Mouse (Mus musculus): ENCODE results near the gene Gm49368. TPM values are rescaled to one million over a fixed set of nuclear protein-coding genes. Genes with fewer than 3 reads are reported as not detected.

Gene Gm49368
- polyA plus RNA-seq, 1 experiment from 2014 or later = not detected

DNA sequence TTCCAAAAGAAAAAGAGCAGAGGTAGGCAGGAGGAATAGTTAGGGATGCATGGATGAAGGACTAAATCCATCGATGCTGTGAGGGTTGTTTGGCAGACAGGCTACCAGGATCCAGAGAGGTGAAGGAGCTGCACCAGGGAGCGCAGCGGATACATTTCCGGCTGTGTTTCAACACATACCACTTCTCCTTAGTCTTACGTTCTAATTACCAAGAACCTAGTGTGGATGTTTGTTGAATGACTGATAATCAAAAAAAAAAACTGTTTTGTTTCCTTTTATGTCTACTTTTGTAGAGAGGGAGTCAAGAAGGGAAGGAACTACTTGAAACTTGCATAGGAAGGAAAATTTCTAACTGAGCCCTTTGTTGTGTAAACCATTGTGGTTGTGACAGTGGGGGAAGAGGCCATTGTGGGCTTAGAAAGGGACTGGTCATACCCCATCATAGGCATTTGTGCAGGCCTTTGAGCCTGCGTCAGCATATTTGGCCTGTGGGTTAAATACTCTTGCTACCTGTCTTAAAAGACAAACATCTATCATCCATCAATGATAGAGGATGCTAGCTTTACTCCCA is 813 bp downstream of the Gm49368 start:
- WGBS = 81% methylated on average over 6 of the region's 6 CpGs
- ATAC-seq = no peak

GRCm38 (mm10) chr7:128065547-128065946 is 3.1 kb downstream of the Gm49368 start:
- WGBS = 76% methylated on average over 5 of the region's 5 CpGs

More for the DNA sequence above, 813 bp downstream of the Gm49368 start:
- no peaks in the 10 kb centered on the region for H3K4me1 ChIP-seq (replicated peaks)
- H3K4me2 ChIP-seq (replicated peaks) = no peak overlapping the region
- H3K4me3 ChIP-seq (replicated peaks) = no peak overlapping the region
- H3K9ac ChIP-seq = no peak overlapping the region
- H3K36me3 ChIP-seq = no peaks in the 10 kb centered on the region
- H3K9me3 ChIP-seq = no peaks in the 10 kb centered on the region
- H3K27ac ChIP-seq = no peak overlapping the region
- H3K27me3 ChIP-seq (replicated peaks) = no peaks in the 10 kb centered on the region

DNA sequence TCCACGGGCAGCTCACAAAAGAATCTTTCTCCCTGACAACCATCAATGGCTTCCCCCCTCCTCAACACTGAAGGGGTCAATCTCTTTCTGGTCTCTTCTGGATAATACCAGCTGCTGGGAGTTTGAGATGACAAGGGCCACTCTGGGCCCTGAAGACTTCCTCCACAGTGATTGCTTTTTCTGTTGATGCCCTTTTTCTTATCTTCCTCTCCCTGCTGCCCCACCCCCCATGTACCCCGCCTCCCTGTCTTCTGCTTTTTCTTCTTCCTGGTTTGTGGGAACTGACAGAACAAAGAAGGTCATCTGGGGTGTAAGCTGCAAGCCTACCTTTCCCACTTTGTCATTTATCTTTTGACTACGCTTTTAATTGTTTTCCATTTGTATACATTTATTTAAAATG is 5.4 kb downstream of the Gm49368 start:
- Histone ChIP-seq H3K4me1 (replicated peaks) (0 out of 2 replicates have a peak, but pooled peaks cover 3% of the 10 kb centered on the region), H3K27ac (no peak overlapping the region), H3K4me3 (replicated peaks) (no peak overlapping the region), H3K27me3 (replicated peaks) (no peaks in the 10 kb centered on the region), H3K4me2 (replicated peaks) (no peak overlapping the region), H3K36me3 (no peaks in the 10 kb centered on the region), H3K9ac (no peak overlapping the region), H3K9me3 (no peaks in the 10 kb centered on the region)
- ATAC-seq = no peak
- 48% methylated on average over 3 of the region's 3 CpGs for WGBS

More at GRCm38 (mm10) chr7:128065547-128065946, 3.1 kb downstream of the Gm49368 start:
- H3K4me3 ChIP-seq (replicated peaks) = no peak overlapping the region
- H3K4me1 ChIP-seq (replicated peaks) = 0 out of 2 replicates have a peak, but pooled peaks cover 3% of the 10 kb centered on the region
- H3K9ac ChIP-seq = no peak overlapping the region
- H3K9me3 ChIP-seq = no peaks in the 10 kb centered on the region
- no peak for ATAC-seq
- H3K27me3 ChIP-seq (replicated peaks) = no peaks in the 10 kb centered on the region
- no peaks in the 10 kb centered on the region for H3K36me3 ChIP-seq
- H3K27ac ChIP-seq = no peak overlapping the region
- H3K4me2 ChIP-seq (replicated peaks) = no peak overlapping the region

GRCm38 (mm10) chr7:128069844-128070243 is 7.4 kb downstream of the Gm49368 start:
- Histone ChIP-seq H3K4me1 (replicated peaks) (0 out of 2 replicates have a peak, but pooled peaks cover 3% of the 10 kb centered on the region), H3K27ac (no peak overlapping the region), H3K9ac (no peak overlapping the region), H3K27me3 (replicated peaks) (no peaks in the 10 kb centered on the region), H3K9me3 (no peaks in the 10 kb centered on the region), H3K4me3 (replicated peaks) (no peak overlapping the region), H3K36me3 (no peaks in the 10 kb centered on the region), H3K4me2 (replicated peaks) (no peak overlapping the region)
- ATAC-seq = no peak
- 66% methylated on average over 2 of the region's 2 CpGs for WGBS

DNA sequence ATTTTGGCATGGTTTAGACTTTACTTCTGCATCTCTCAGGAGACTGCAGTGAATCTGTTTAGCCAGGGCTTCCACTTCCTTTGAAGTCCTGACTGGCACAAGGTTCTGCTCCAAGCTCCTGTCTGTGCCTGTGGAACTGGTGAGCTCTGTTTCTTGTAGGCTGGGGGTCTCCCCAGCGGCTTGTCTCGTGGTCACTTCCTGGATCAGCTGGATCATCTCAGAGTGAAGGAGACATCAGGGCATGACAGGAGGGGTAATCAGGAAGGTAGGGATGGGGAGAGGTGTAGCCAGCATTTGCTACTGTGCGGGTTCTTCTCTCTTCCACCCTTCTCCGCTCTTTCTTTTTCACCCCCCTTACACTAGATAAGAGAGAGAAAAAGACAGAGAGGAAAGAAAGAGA is 9.3 kb downstream of the Gm49368 start:
- no peaks in the 10 kb centered on the region for H3K36me3 ChIP-seq
- no peak for ATAC-seq
- WGBS = 63% methylated on average over 4 of the region's 4 CpGs
- H3K4me3 ChIP-seq (replicated peaks) = no peak overlapping the region
- H3K4me1 ChIP-seq (replicated peaks) = 0 out of 2 replicates have a peak, but pooled peaks cover 3% of the 10 kb centered on the region
- H3K9ac ChIP-seq = no peak overlapping the region
- no peak overlapping the region for H3K27ac ChIP-seq
- H3K9me3 ChIP-seq = no peaks in the 10 kb centered on the region
- H3K4me2 ChIP-seq (replicated peaks) = no peak overlapping the region
- no peaks in the 10 kb centered on the region for H3K27me3 ChIP-seq (replicated peaks)

GRCm38 (mm10) chr7:128080012-128080411 is 17.5 kb downstream of the Gm49368 start:
- H3K27ac ChIP-seq = no peak overlapping the region
- H3K9ac ChIP-seq = no peak overlapping the region
- ATAC-seq = no peak
- no peak overlapping the region for H3K4me2 ChIP-seq (replicated peaks)
- no peaks in the 10 kb centered on the region for H3K27me3 ChIP-seq (replicated peaks)
- no peaks in the 10 kb centered on the region for H3K4me1 ChIP-seq (replicated peaks)
- no peaks in the 10 kb centered on the region for H3K9me3 ChIP-seq
- 87% methylated on average over 8 of the region's 8 CpGs for WGBS
- no peaks in the 10 kb centered on the region for H3K36me3 ChIP-seq
- no peak overlapping the region for H3K4me3 ChIP-seq (replicated peaks)

GRCm38 (mm10) chr7:128089141-128089540 is 26.7 kb downstream of the Gm49368 start:
- Histone ChIP-seq H3K27me3 (replicated peaks) (no peaks in the 10 kb centered on the region), H3K27ac (no peak overlapping the region), H3K4me3 (replicated peaks) (no peak overlapping the region), H3K9ac (no peak overlapping the region), H3K4me2 (replicated peaks) (no peak overlapping the region), H3K4me1 (replicated peaks) (no peaks in the 10 kb centered on the region), H3K36me3 (no peaks in the 10 kb centered on the region), H3K9me3 (no peaks in the 10 kb centered on the region)
- 69% methylated on average over 7 of the region's 7 CpGs for WGBS
- ATAC-seq = no peak

DNA sequence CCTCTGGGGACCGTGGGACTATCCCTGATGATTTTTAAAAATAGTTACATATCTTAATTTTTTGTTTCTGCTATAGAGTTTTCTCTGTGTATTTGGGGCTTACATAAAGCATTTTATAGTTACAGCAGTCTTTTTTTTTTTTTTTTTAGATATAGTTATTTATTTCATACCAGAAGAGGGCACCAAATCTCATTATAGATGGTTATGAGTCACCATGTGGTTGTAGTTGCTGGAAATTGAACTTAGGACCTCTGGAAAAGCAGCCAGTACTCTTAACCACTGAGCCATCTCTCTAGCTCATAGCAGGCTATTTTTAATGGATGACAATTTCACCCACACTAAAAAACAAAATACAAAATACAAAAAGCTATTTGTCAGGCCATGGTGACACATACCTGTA is 35.7 kb downstream of the Gm49368 start:
- H3K9ac ChIP-seq = no peak overlapping the region
- no peaks in the 10 kb centered on the region for H3K4me1 ChIP-seq (replicated peaks)
- H3K4me2 ChIP-seq (replicated peaks) = no peak overlapping the region
- 0 out of 2 replicates have a peak, but pooled peaks have one; percentile 55 for ATAC-seq
- no peak overlapping the region for H3K27ac ChIP-seq
- H3K27me3 ChIP-seq (replicated peaks) = no peaks in the 10 kb centered on the region
- H3K4me3 ChIP-seq (replicated peaks) = no peak overlapping the region
- no peaks in the 10 kb centered on the region for H3K9me3 ChIP-seq
- H3K36me3 ChIP-seq = no peaks in the 10 kb centered on the region
- 84% methylated on average over 1 of the region's 1 CpGs for WGBS

GRCm38 (mm10) chr7:128100742-128101357 is 38.4 kb downstream of the Gm49368 start:
- Histone ChIP-seq H3K27ac (no peak overlapping the region), H3K4me3 (replicated peaks) (no peak overlapping the region), H3K4me1 (replicated peaks) (no peaks in the 10 kb centered on the region), H3K27me3 (replicated peaks) (no peaks in the 10 kb centered on the region), H3K36me3 (no peaks in the 10 kb centered on the region), H3K4me2 (replicated peaks) (no peak overlapping the region), H3K9me3 (no peaks in the 10 kb centered on the region), H3K9ac (no peak overlapping the region)
- WGBS = 86% methylated on average over 2 of the region's 2 CpGs
- ATAC-seq = no peak

DNA sequence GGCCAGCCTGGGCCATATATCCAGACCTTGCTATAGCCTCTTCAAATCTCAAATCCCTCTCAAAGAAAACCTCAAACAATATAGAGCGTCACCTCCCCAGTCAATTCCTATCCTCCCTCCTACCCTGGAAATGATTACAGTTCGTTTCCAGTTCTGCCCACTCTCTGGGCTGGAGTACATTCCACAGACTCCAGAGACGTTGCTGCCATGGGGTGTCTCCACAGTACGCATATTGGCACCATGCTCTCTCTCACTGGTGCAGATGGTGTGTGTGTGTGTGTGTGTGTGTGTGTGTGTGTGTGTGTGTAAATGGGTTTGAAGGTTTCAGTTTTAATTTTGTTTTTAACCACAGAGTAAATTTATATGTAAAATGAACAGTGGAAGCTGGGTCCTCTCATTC is 42.8 kb downstream of the Gm49368 start:
- no peak for ATAC-seq
- Histone ChIP-seq H3K4me2 (replicated peaks) (no peak overlapping the region), H3K36me3 (no peaks in the 10 kb centered on the region), H3K9me3 (no peaks in the 10 kb centered on the region), H3K4me1 (replicated peaks) (no peaks in the 10 kb centered on the region), H3K9ac (no peak overlapping the region), H3K27ac (no peak overlapping the region), H3K4me3 (replicated peaks) (no peak overlapping the region), H3K27me3 (replicated peaks) (no peaks in the 10 kb centered on the region)
- WGBS = 51% methylated on average over 4 of the region's 4 CpGs

DNA sequence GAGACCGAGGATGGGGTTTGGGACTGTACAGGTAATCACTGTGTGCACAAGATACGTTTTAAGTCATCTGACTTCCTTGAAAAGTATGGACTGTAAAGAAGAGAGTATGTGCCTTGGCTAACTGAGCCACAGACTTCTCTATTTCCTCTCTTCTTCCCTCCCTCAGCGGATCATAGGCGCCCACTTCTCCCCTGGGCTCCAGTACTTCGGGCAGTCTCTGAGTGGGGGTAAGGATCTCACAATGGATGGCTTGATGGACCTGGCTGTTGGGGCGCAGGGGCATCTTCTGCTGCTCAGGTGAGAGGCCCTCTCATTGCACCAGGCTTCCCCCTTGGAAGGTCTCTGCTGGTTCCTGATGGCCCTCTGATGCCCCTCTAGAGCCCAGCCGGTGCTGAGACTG is 45.0 kb downstream of the Gm49368 start:
- Histone ChIP-seq H3K4me3 (replicated peaks) (no peak overlapping the region), H3K27ac (no peak overlapping the region), H3K27me3 (replicated peaks) (no peaks in the 10 kb centered on the region), H3K4me2 (replicated peaks) (no peak overlapping the region), H3K9ac (no peak overlapping the region), H3K9me3 (no peaks in the 10 kb centered on the region), H3K36me3 (no peaks in the 10 kb centered on the region), H3K4me1 (replicated peaks) (no peaks in the 10 kb centered on the region)
- ATAC-seq = no peak
- WGBS = 92% methylated on average over 7 of the region's 7 CpGs

DNA sequence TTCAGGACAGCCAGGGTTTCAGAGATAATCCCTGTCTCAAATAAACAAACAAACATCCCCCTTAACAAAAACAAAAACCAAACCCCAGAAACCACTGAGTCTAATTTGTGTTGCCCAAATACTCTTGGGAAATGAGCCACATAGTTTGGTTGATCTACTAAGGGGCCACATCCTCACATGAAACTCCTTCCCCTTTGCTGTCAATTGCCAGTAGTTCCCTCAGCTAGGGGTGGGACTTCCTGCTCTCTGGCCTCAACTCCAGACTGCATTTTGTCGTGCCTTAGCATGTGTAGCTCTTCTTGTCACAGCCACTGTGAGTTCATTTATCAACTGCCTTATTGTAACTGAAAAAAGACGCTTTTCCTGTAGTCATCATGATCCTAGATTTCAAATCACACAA is 47.8 kb downstream of the Gm49368 start:
- no peak for ATAC-seq

GRCm38 (mm10) chr7:128112131-128112530 is 49.6 kb downstream of the Gm49368 start:
- Histone ChIP-seq H3K9me3 (no peaks in the 10 kb centered on the region), H3K36me3 (no peaks in the 10 kb centered on the region), H3K27me3 (replicated peaks) (no peaks in the 10 kb centered on the region), H3K4me1 (replicated peaks) (no peaks in the 10 kb centered on the region), H3K27ac (no peak overlapping the region), H3K4me2 (replicated peaks) (no peak overlapping the region), H3K9ac (no peak overlapping the region), H3K4me3 (replicated peaks) (no peak overlapping the region)
- 87% methylated on average over 11 of the region's 11 CpGs for WGBS
- ATAC-seq = no peak

More for the DNA sequence above, 47.8 kb downstream of the Gm49368 start:
- Histone ChIP-seq H3K36me3 (no peaks in the 10 kb centered on the region), H3K9ac (no peak overlapping the region), H3K27ac (no peak overlapping the region), H3K27me3 (replicated peaks) (no peaks in the 10 kb centered on the region), H3K4me1 (replicated peaks) (no peaks in the 10 kb centered on the region), H3K4me2 (replicated peaks) (no peak overlapping the region), H3K9me3 (no peaks in the 10 kb centered on the region), H3K4me3 (replicated peaks) (no peak overlapping the region)
- 48% methylated on average over 2 of the region's 2 CpGs for WGBS
